Mouse (Mus musculus) limb, embryonic 14.5 days (tissue): Measurements from ENCODE around the gene Mrpl2. TPM values are rescaled to one million over a fixed set of nuclear protein-coding genes. Genes with fewer than 3 reads are reported as not detected.
A peak's percentile ranks its signal among the peaks of the same experiment; 100 is the strongest.

Experiments used
- ATAC-seq: fragments of 200-750 bp; cut with Nextera tagmentation; 2 replicates; pipeline ENCODE4 v1.8.0; 2017; ENCODE audit warnings: low read depth, moderate number of reproducible peaks, moderate TSS enrichment; ENCODE audit not compliant: low FRiP score
- DNase-seq: peaks from one replicate; pipeline ENCODE4 v3.0.0-alpha.2; 2015; ENCODE audit warnings: low spot score
- H3K27ac ChIP-seq: fragments of 300-500 bp; sonication (generic); replicated peaks from 2 replicates; pipeline ENCODE4 v1.5.1; 2014; ENCODE audit warnings: low read depth, mild to moderate bottlenecking, low read length, moderate library complexity, mixed read lengths
- H3K27me3 ChIP-seq: fragments of 300-500 bp; sonication (generic); 2 replicates; pipeline ENCODE4 v1.6.1; 2014; ENCODE audit warnings: low read length, mixed read lengths; ENCODE audit not compliant: control insufficient read depth, insufficient read depth
- H3K36me3 ChIP-seq: fragments of 300-500 bp; sonication (generic); 2 replicates; pipeline ENCODE4 v1.6.1; 2014; ENCODE audit warnings: mild to moderate bottlenecking, low read length, moderate library complexity, mixed read lengths; ENCODE audit not compliant: control insufficient read depth, insufficient read depth
- H3K4me1 ChIP-seq: fragments of 300-500 bp; sonication (generic); 2 replicates; pipeline ENCODE4 v1.6.1; 2014; ENCODE audit warnings: antibody characterized with exemption, low read length, mixed read lengths; ENCODE audit not compliant: control insufficient read depth, insufficient read depth
- H3K4me2 ChIP-seq: fragments of 300-500 bp; sonication (generic); replicated peaks from 2 replicates; pipeline ENCODE4 v1.6.1; 2014; ENCODE audit warnings: low read depth, mild to moderate bottlenecking, low read length, moderate library complexity; ENCODE audit not compliant: severe bottlenecking
- H3K4me3 ChIP-seq: fragments of 300-500 bp; sonication (generic); replicated peaks from 2 replicates; pipeline ENCODE4 v1.5.1; 2014; ENCODE audit warnings: low read length
- H3K9ac ChIP-seq: fragments of 300-500 bp; sonication (generic); 2 replicates; pipeline ENCODE4 v1.6.1; 2014; ENCODE audit warnings: mild to moderate bottlenecking, low read depth, low read length, moderate library complexity; ENCODE audit not compliant: severe bottlenecking
- H3K9me3 ChIP-seq: fragments of 300-500 bp; sonication (generic); 2 replicates; pipeline ENCODE4 v1.6.1; 2016; ENCODE audit warnings: low read length; ENCODE audit not compliant: control insufficient read depth
- POLR2A ChIP-seq: fragments of 200-500 bp; IDR thresholded peaks from 2 replicates; pipeline ENCODE4 v1.8.0; 2012; ENCODE audit warnings: inconsistent platforms, mild to moderate bottlenecking, moderate library complexity, borderline replicate concordance; ENCODE audit not compliant: insufficient read depth, insufficient read length; ENCODE audit errors: extremely low read depth
- WGBS: fragments of 180-500 bp; shearing (Covaris S2); extraction: QIAGEN DNeasy Blood & Tissue Kit; methylation state at CpG from one replicate; pipeline ENCODE4 v1.1.7; 2014; 5-methylcytosine and 5-hydroxymethylcytosine counted together
- polyA plus RNA-seq, 2 experiments: library from polyadenylated mRNA; depleted of rRNA in 1 of 2; stranded (reverse) in 1 of 2; unstranded in 1 of 2; fragments of >200 nt; fragmentation: Nextera tagmentation in 1 of 2; extraction: Ambion mirVana in 1 of 2; gene quantifications; 2 replicates each; pipeline versions ENCODE4 v1.2.1 to v1.2.3; 2012 to 2014

Mrpl2 gene
- polyA plus RNA-seq, 2 experiments = 68.0 to 103 TPM

- Histone ChIP-seq H3K4me1 (peaks cover 11% of the 10 kb centered on the region), H3K27ac (no peak overlapping the region; the same call in 1 of the 2 replicates), H3K4me3 (peak overlapping the region; percentile 82), H3K9ac (peak overlapping the region; percentile 69), H3K27me3 (no peaks in the 10 kb centered on the region), H3K4me2 (peak overlapping the region; percentile 90), H3K9me3 (no peaks in the 10 kb centered on the region), H3K36me3 (peaks cover 28% of the 10 kb centered on the region)
- 6% methylated on average over 11 of the region's 11 CpGs for WGBS
- no peak for ATAC-seq
- no peak for DNase-seq
- no peak for TF ChIP-seq POLR2A
Observed at GRCm38 (mm10) chr17:46644916-46645475, 1.0 kb upstream of the Mrpl2 start.

- ATAC-seq (peak; percentile 14), DNase-seq (no peak)
- peak overlapping the region; percentile 79 for H3K27ac ChIP-seq
- peaks cover 12% of the 10 kb centered on the region for H3K4me1 ChIP-seq
- peak overlapping the region; percentile 87 for H3K4me2 ChIP-seq
- peak overlapping the region; percentile 82 for H3K4me3 ChIP-seq
- WGBS = under 1% methylated on average over 17 of the region's 19 CpGs
- TF ChIP-seq POLR2A = no peak
- no peaks in the 10 kb centered on the region for H3K27me3 ChIP-seq
- peak overlapping the region; percentile 77 for H3K9ac ChIP-seq
- H3K36me3 ChIP-seq = peaks cover 27% of the 10 kb centered on the region
- no peaks in the 10 kb centered on the region for H3K9me3 ChIP-seq
Observed at GRCm38 (mm10) chr17:46646322-46646662, 263 bp downstream of the Mrpl2 start.

- Histone ChIP-seq H3K27me3 (no peaks in the 10 kb centered on the region), H3K9me3 (no peaks in the 10 kb centered on the region), H3K36me3 (peaks cover 23% of the 10 kb centered on the region), H3K4me3 (0 out of 2 replicates have a peak overlapping the region, but pooled peaks have one; percentile 82), H3K4me1 (peaks cover 21% of the 10 kb centered on the region), H3K4me2 (peak overlapping the region; percentile 87; the same call in 1 of the 2 replicates), H3K9ac (no peak overlapping the region), H3K27ac (no peak overlapping the region)
- DNase-seq = no peak
- no peak for TF ChIP-seq POLR2A
- 93% methylated on average over 7 of the region's 7 CpGs for WGBS
- no peak for ATAC-seq
Observed at GRCm38 (mm10) chr17:46647279-46647678, 1.2 kb downstream of the Mrpl2 start.

- no peak for ATAC-seq
- TF ChIP-seq POLR2A = no peak
- peaks cover 27% of the 10 kb centered on the region for H3K4me1 ChIP-seq
Observed at GRCm38 (mm10) chr17:46648436-46648835, 2.4 kb downstream of the Mrpl2 start.

GRCm38 (mm10) chr17:46649811-46650210 is 3.8 kb downstream of the Mrpl2 start:
- peak overlapping the region; percentile 92; the same call in 1 of the 2 replicates for H3K9ac ChIP-seq
- H3K27ac ChIP-seq = peak overlapping the region; percentile 96
- WGBS = 32% methylated on average over 15 of the region's 15 CpGs
- H3K9me3 ChIP-seq = no peaks in the 10 kb centered on the region; the same call in 1 of the 2 replicates
- DNase-seq (no peak), ATAC-seq (no peak)
- peak overlapping the region; percentile 76 for H3K4me3 ChIP-seq
- H3K36me3 ChIP-seq = peaks cover 48% of the 10 kb centered on the region
- H3K27me3 ChIP-seq = no peaks in the 10 kb centered on the region
- no peak for TF ChIP-seq POLR2A
- peaks cover 27% of the 10 kb centered on the region for H3K4me1 ChIP-seq
- peak overlapping the region; percentile 63 for H3K4me2 ChIP-seq

More at GRCm38 (mm10) chr17:46648436-46648835, 2.4 kb downstream of the Mrpl2 start:
- Histone ChIP-seq H3K9me3 (no peaks in the 10 kb centered on the region), H3K4me2 (no peak overlapping the region), H3K27ac (no peak overlapping the region), H3K36me3 (peaks cover 34% of the 10 kb centered on the region), H3K27me3 (no peaks in the 10 kb centered on the region), H3K4me3 (no peak overlapping the region), H3K9ac (no peak overlapping the region)
- no peak for DNase-seq
- 92% methylated on average over 9 of the region's 9 CpGs for WGBS
